Mouse (Mus musculus) spleen, adult 2 months (tissue): ENCODE measurements around the gene Slc25a12.

Experiments used
- CTCF ChIP-seq: fragments of 200-500 bp; IDR thresholded peaks from 2 replicates; pipeline ENCODE4 v1.5.1; 2011; ENCODE audit warnings: mild to moderate bottlenecking, inconsistent platforms; ENCODE audit not compliant: insufficient read depth, insufficient read length, insufficient replicate concordance; ENCODE audit errors: extremely low read depth
- POLR2A ChIP-seq: fragments of 200-500 bp; IDR thresholded peaks from 2 replicates; pipeline ENCODE4 v1.6.1; 2011; ENCODE audit warnings: low read depth, low read length, inconsistent platforms

DNA sequence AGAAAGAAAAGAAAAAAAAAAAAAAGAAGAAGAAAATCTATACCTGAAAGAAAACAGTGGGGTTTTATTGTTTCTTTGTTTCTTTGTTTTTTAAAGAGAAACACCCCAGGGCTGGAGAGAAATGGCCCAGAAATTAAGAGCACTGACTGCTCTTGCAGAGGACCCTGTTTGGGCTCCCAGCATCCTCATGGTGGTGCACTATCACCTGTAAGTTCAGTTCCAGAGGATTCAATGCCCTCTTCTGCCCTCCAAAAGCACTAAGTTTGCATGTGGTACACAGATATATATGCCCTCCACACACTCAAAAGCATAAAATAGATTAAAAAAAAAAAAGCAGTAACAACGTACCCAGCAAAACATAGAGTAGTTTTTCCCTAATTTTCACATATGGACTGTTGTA lies 68.8 kb downstream of the Slc25a12 start:
- no peak for TF ChIP-seq CTCF
- TF ChIP-seq POLR2A: no peak
